Mouse (Mus musculus): ENCODE measurements around the gene Ubap2. TPM values are rescaled to one million over a fixed set of nuclear protein-coding genes. Genes with fewer than 3 reads are reported as not detected.

Gene Ubap2
- polyA plus RNA-seq, 1 experiment from 2014 or later = 50.1 TPM

- Histone ChIP-seq H3K9ac (ENCODE audit: low read depth, low read length) (no peak overlapping the region), H3K9me3 (ENCODE audit: control insufficient read depth, low read length) (no peaks in the 10 kb centered on the region), H3K4me1 (ENCODE audit: control insufficient read depth, insufficient read depth, low read depth, low read length) (no peaks in the 10 kb centered on the region), H3K4me2 (ENCODE audit: low read length) (no peak overlapping the region), H3K27ac (ENCODE audit: low read depth, low read length) (no peak overlapping the region), H3K4me3 (ENCODE audit: low read length) (no peak overlapping the region), H3K27me3 (replicated peaks; ENCODE audit: control insufficient read depth, insufficient read depth, low read length) (no peaks in the 10 kb centered on the region), H3K36me3 (ENCODE audit: control insufficient read depth, insufficient read depth, low read length) (no peaks in the 10 kb centered on the region)
- WGBS = 79% methylated on average over 3 of the region's 3 CpGs
- no peak for ATAC-seq
Measured at GRCm38 (mm10) chr4:41240916-41241315, 34.0 kb downstream of the Ubap2 start.

GRCm38 (mm10) chr4:41235621-41236020 lies 39.3 kb downstream of the Ubap2 start:
- peaks cover 18% of the 10 kb centered on the region for H3K36me3 ChIP-seq (ENCODE audit: control insufficient read depth, insufficient read depth, low read length)
- no peaks in the 10 kb centered on the region for H3K27me3 ChIP-seq (replicated peaks; ENCODE audit: control insufficient read depth, insufficient read depth, low read length)
- no peak for ATAC-seq
- H3K4me3 ChIP-seq (ENCODE audit: low read length) = no peak overlapping the region
- H3K9ac ChIP-seq (ENCODE audit: low read depth, low read length) = no peak overlapping the region
- 87% methylated on average over 5 of the region's 5 CpGs for WGBS
- H3K4me1 ChIP-seq (ENCODE audit: control insufficient read depth, insufficient read depth, low read depth, low read length) = no peaks in the 10 kb centered on the region
- H3K9me3 ChIP-seq (ENCODE audit: control insufficient read depth, low read length) = no peaks in the 10 kb centered on the region
- H3K4me2 ChIP-seq (ENCODE audit: low read length) = no peak overlapping the region
- no peak overlapping the region for H3K27ac ChIP-seq (ENCODE audit: low read depth, low read length)

DNA sequence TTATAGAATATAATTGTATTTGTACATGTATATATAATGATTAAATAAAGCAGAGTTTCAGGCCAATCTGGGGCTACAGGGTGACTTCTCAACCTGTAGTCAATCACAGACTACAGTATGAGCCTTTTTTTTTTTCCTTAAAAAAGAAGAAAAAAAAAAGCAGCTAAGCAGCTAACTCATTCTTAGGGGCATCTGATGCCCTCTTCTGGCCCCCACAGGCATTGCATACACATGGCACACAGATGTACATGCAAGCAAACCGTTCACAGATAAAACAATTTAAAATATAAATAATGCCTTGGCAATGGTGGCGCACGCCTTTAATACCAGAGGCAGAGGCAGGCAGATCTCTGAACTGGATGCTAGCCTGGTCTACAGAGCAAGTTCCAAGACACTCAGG lies 48.6 kb downstream of the Ubap2 start:
- no peak overlapping the region for H3K4me3 ChIP-seq (ENCODE audit: low read length)
- no peak overlapping the region for H3K27ac ChIP-seq (ENCODE audit: low read depth, low read length)
- H3K4me2 ChIP-seq (ENCODE audit: low read length) = no peak overlapping the region
- H3K9me3 ChIP-seq (ENCODE audit: control insufficient read depth, low read length) = no peaks in the 10 kb centered on the region
- no peaks in the 10 kb centered on the region for H3K4me1 ChIP-seq (ENCODE audit: control insufficient read depth, insufficient read depth, low read depth, low read length)
- H3K27me3 ChIP-seq (replicated peaks; ENCODE audit: control insufficient read depth, insufficient read depth, low read length) = no peaks in the 10 kb centered on the region
- H3K36me3 ChIP-seq (ENCODE audit: control insufficient read depth, insufficient read depth, low read length) = peaks cover 39% of the 10 kb centered on the region
- 84% methylated on average over 3 of the region's 3 CpGs for WGBS
- ATAC-seq = no peak
- no peak overlapping the region for H3K9ac ChIP-seq (ENCODE audit: low read depth, low read length)

DNA sequence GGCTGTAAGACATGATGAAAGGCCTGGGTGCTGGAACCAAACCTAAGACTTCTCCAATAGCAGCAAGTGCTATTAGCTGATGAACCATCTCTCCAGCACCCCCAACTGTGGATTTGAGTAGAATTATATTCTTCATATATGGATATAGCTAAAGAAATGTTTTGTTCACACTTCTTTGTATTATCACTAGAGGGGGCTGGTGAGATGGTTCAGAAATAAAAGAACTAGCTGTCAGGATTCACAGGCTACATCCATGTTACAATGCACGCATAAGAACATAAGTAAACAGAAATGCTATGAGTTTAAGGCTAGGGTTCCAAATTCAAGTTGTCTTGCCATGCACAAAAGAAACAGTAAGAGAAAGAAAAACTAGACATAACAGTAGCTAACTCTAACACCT lies 49.5 kb downstream of the Ubap2 start:
- no peak for ATAC-seq
- Histone ChIP-seq H3K27me3 (replicated peaks; ENCODE audit: control insufficient read depth, insufficient read depth, low read length) (no peaks in the 10 kb centered on the region), H3K27ac (ENCODE audit: low read depth, low read length) (no peak overlapping the region), H3K4me1 (ENCODE audit: control insufficient read depth, insufficient read depth, low read depth, low read length) (no peaks in the 10 kb centered on the region), H3K36me3 (ENCODE audit: control insufficient read depth, insufficient read depth, low read length) (peaks cover 41% of the 10 kb centered on the region), H3K9me3 (ENCODE audit: control insufficient read depth, low read length) (no peaks in the 10 kb centered on the region), H3K4me3 (ENCODE audit: low read length) (no peak overlapping the region), H3K9ac (ENCODE audit: low read depth, low read length) (no peak overlapping the region), H3K4me2 (ENCODE audit: low read length) (no peak overlapping the region)
- 76% methylated on average over 1 of the region's 1 CpGs for WGBS

- no peak overlapping the region for H3K4me2 ChIP-seq (ENCODE audit: low read length)
- 95% methylated on average over 4 of the region's 4 CpGs for WGBS
- no peak overlapping the region for H3K9ac ChIP-seq (ENCODE audit: low read depth, low read length)
- peaks cover 48% of the 10 kb centered on the region for H3K36me3 ChIP-seq (ENCODE audit: control insufficient read depth, insufficient read depth, low read length)
- no peak overlapping the region for H3K4me3 ChIP-seq (ENCODE audit: low read length)
- H3K9me3 ChIP-seq (ENCODE audit: control insufficient read depth, low read length) = no peaks in the 10 kb centered on the region
- ATAC-seq = no peak
- H3K4me1 ChIP-seq (ENCODE audit: control insufficient read depth, insufficient read depth, low read depth, low read length) = no peaks in the 10 kb centered on the region
- H3K27me3 ChIP-seq (replicated peaks; ENCODE audit: control insufficient read depth, insufficient read depth, low read length) = no peaks in the 10 kb centered on the region
- no peak overlapping the region for H3K27ac ChIP-seq (ENCODE audit: low read depth, low read length)
Measured at GRCm38 (mm10) chr4:41208050-41208449, 66.9 kb downstream of the Ubap2 start.

GRCm38 (mm10) chr4:41205751-41206150 lies 69.2 kb downstream of the Ubap2 start:
- no peaks in the 10 kb centered on the region for H3K4me1 ChIP-seq (ENCODE audit: control insufficient read depth, insufficient read depth, low read depth, low read length)
- no peak overlapping the region for H3K27ac ChIP-seq (ENCODE audit: low read depth, low read length)
- no peaks in the 10 kb centered on the region for H3K27me3 ChIP-seq (replicated peaks; ENCODE audit: control insufficient read depth, insufficient read depth, low read length)
- no peak overlapping the region for H3K4me2 ChIP-seq (ENCODE audit: low read length)
- 93% methylated on average over 8 of the region's 8 CpGs for WGBS
- H3K36me3 ChIP-seq (ENCODE audit: control insufficient read depth, insufficient read depth, low read length) = peaks cover 58% of the 10 kb centered on the region
- no peak for ATAC-seq
- H3K9me3 ChIP-seq (ENCODE audit: control insufficient read depth, low read length) = no peaks in the 10 kb centered on the region
- no peak overlapping the region for H3K4me3 ChIP-seq (ENCODE audit: low read length)
- H3K9ac ChIP-seq (ENCODE audit: low read depth, low read length) = no peak overlapping the region

DNA sequence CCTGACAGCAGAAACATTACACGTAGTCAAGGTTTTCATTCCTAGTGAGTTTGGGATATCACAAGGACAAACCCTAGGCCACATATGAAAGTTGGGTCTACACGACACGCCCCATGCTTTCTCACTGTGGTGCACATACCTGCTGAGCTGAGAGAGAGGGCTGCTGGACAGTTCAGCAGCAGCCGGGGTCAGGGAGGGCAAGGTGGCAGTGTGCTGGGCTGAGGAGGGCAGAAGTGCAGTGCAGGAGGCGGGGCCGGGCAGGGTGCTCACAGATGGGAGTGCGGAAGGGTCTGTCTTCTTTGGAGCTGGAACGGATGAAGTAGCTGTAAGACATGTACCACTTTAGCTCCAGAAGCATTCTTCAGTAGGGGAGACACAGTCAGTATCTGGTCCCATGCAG lies 72.8 kb downstream of the Ubap2 start:
- no peaks in the 10 kb centered on the region for H3K27me3 ChIP-seq (replicated peaks; ENCODE audit: control insufficient read depth, insufficient read depth, low read length)
- no peak overlapping the region for H3K4me3 ChIP-seq (ENCODE audit: low read length)
- WGBS = 92% methylated on average over 8 of the region's 8 CpGs
- no peak overlapping the region for H3K4me2 ChIP-seq (ENCODE audit: low read length)
- H3K27ac ChIP-seq (ENCODE audit: low read depth, low read length) = no peak overlapping the region
- peaks cover 71% of the 10 kb centered on the region for H3K36me3 ChIP-seq (ENCODE audit: control insufficient read depth, insufficient read depth, low read length)
- no peak overlapping the region for H3K9ac ChIP-seq (ENCODE audit: low read depth, low read length)
- no peaks in the 10 kb centered on the region for H3K9me3 ChIP-seq (ENCODE audit: control insufficient read depth, low read length)
- H3K4me1 ChIP-seq (ENCODE audit: control insufficient read depth, insufficient read depth, low read depth, low read length) = no peaks in the 10 kb centered on the region
- ATAC-seq = no peak

DNA sequence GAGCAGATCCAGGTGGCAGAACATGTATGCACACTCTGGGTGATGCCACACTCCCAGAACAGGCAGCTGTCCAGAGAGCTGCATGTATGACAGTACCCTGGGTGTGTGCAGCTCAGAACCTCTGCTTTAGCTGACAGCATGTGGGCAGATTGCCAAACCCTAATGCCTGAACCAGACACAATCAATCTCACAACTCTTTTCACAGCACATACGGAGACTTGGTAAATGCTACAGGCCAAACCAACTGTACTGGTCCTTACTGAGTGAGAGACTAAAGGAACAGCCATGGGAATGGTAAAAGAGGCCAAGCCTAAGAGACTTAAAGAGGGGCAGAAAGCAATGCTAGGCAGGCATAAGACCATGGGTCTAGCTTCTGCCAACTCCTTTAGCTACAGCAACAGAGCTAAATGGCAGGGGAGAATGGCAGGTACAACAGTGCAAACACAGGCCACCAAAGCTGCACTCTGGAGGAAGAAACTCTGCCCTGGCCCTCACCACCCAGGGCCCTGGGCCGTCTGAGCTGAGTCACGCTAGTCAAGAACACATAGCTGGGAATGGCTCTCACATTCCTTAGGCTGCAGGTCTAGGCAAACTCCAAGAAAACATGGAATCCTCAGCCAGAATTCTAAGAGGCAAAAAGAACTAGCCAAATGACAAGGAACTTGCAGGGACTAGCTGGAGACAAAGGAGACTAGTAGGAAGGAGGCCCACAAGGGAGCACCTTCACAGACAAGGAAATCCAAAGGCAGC lies 77.9 kb downstream of the Ubap2 start:
- no peak overlapping the region for H3K4me2 ChIP-seq (ENCODE audit: low read length)
- no peak overlapping the region for H3K9ac ChIP-seq (ENCODE audit: low read depth, low read length)
- H3K27me3 ChIP-seq (replicated peaks; ENCODE audit: control insufficient read depth, insufficient read depth, low read length) = no peaks in the 10 kb centered on the region
- H3K9me3 ChIP-seq (ENCODE audit: control insufficient read depth, low read length) = no peaks in the 10 kb centered on the region
- no peak overlapping the region for H3K27ac ChIP-seq (ENCODE audit: low read depth, low read length)
- 62% methylated on average over 3 of the region's 3 CpGs for WGBS
- no peaks in the 10 kb centered on the region for H3K4me1 ChIP-seq (ENCODE audit: control insufficient read depth, insufficient read depth, low read depth, low read length)
- H3K36me3 ChIP-seq (ENCODE audit: control insufficient read depth, insufficient read depth, low read length) = peaks cover 51% of the 10 kb centered on the region
- no peak for ATAC-seq
- no peak overlapping the region for H3K4me3 ChIP-seq (ENCODE audit: low read length)

GRCm38 (mm10) chr4:41195328-41195727 lies 79.6 kb downstream of the Ubap2 start:
- 89% methylated on average over 15 of the region's 15 CpGs for WGBS

More at GRCm38 (mm10) chr4:41195328-41195727, 79.6 kb downstream of the Ubap2 start:
- Histone ChIP-seq H3K27ac (ENCODE audit: low read depth, low read length) (no peak overlapping the region), H3K4me2 (ENCODE audit: low read length) (no peak overlapping the region), H3K9ac (ENCODE audit: low read depth, low read length) (no peak overlapping the region), H3K4me1 (ENCODE audit: control insufficient read depth, insufficient read depth, low read depth, low read length) (no peaks in the 10 kb centered on the region), H3K27me3 (replicated peaks; ENCODE audit: control insufficient read depth, insufficient read depth, low read length) (no peaks in the 10 kb centered on the region), H3K9me3 (ENCODE audit: control insufficient read depth, low read length) (no peaks in the 10 kb centered on the region), H3K4me3 (ENCODE audit: low read length) (no peak overlapping the region), H3K36me3 (ENCODE audit: control insufficient read depth, insufficient read depth, low read length) (peaks cover 53% of the 10 kb centered on the region)
- ATAC-seq = no peak; the same call in 1 of the 2 replicates
